Mouse (Mus musculus): Measurements from ENCODE around the gene Rpap3. TPM values are rescaled to one million over a fixed set of nuclear protein-coding genes. Genes with fewer than 3 reads are reported as not detected.

Gene Rpap3
- polyA plus RNA-seq, 1 experiment from 2014 or later, result 24.0 TPM

DNA sequence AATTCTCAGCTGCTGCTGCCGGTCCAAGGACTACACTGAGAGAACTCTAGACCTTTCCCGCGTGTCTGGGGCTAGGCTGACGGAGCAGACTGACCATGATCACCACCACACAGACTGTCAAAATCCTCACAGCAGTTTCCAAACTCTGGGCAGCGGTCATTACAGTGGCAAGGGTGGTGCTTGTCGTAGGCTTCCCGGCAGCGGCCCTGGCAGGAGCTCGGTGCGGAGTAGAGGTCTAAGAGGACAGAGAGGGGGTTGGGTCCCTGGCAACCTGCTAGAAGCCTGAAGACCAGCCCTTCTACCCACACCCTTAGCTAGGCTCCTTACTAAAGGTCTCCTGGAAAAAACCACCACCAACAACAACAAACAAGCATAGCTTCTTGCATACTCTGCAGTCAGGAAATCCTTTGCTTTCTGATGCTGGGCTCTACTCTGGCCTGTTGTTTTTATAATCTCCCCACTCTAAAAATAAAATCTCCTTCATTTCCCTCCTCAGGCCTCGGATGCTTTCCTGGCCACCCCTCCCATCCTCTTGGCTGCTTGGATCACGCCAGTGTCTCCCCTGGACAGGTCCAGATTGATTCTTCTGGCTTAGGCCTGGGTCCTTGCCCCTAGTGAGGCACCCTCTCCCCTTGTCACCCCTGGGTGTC, 14.5 kb upstream of the Rpap3 start:
- no peaks in the 10 kb centered on the region for H3K9me3 ChIP-seq (replicated peaks)
- H3K4me3 ChIP-seq (replicated peaks), result no peak overlapping the region
- WGBS, result 80% methylated on average over 12 of the region's 12 CpGs
- H3K27ac ChIP-seq (replicated peaks), result no peak overlapping the region; the same call in 1 of the 2 replicates
- no peaks in the 10 kb centered on the region for H3K27me3 ChIP-seq
- no peak overlapping the region for H3K4me2 ChIP-seq (replicated peaks)
- no peaks in the 10 kb centered on the region for H3K36me3 ChIP-seq
- peaks cover 23% of the 10 kb centered on the region for H3K4me1 ChIP-seq
- ATAC-seq (ENCODE audit: insufficient number of reproducible peaks, low FRiP score, low TSS enrichment, low read depth), result no peak
- H3K9ac ChIP-seq, result no peak overlapping the region

GRCm38 (mm10) chr15:97719494-97719893, 13.9 kb upstream of the Rpap3 start:
- no peaks in the 10 kb centered on the region for H3K9me3 ChIP-seq (replicated peaks)
- no peak overlapping the region for H3K4me2 ChIP-seq (replicated peaks)
- no peaks in the 10 kb centered on the region for H3K36me3 ChIP-seq
- H3K4me3 ChIP-seq (replicated peaks), result no peak overlapping the region
- H3K4me1 ChIP-seq, result peaks cover 20% of the 10 kb centered on the region
- WGBS, result 89% methylated on average over 12 of the region's 12 CpGs
- no peak overlapping the region for H3K27ac ChIP-seq (replicated peaks)
- no peak overlapping the region for H3K9ac ChIP-seq
- ATAC-seq (ENCODE audit: insufficient number of reproducible peaks, low FRiP score, low TSS enrichment, low read depth), result no peak
- H3K27me3 ChIP-seq, result no peaks in the 10 kb centered on the region

- Histone ChIP-seq H3K27me3 (no peaks in the 10 kb centered on the region), H3K4me2 (replicated peaks) (no peak overlapping the region), H3K36me3 (no peaks in the 10 kb centered on the region), H3K9me3 (replicated peaks) (no peaks in the 10 kb centered on the region), H3K4me1 (peaks cover 20% of the 10 kb centered on the region), H3K4me3 (replicated peaks) (no peak overlapping the region), H3K27ac (replicated peaks) (no peak overlapping the region), H3K9ac (no peak overlapping the region)
- WGBS, result 89% methylated on average over 8 of the region's 8 CpGs
- ATAC-seq (ENCODE audit: insufficient number of reproducible peaks, low FRiP score, low TSS enrichment, low read depth), result no peak
Measured at GRCm38 (mm10) chr15:97718535-97719155, 13.0 kb upstream of the Rpap3 start.

DNA sequence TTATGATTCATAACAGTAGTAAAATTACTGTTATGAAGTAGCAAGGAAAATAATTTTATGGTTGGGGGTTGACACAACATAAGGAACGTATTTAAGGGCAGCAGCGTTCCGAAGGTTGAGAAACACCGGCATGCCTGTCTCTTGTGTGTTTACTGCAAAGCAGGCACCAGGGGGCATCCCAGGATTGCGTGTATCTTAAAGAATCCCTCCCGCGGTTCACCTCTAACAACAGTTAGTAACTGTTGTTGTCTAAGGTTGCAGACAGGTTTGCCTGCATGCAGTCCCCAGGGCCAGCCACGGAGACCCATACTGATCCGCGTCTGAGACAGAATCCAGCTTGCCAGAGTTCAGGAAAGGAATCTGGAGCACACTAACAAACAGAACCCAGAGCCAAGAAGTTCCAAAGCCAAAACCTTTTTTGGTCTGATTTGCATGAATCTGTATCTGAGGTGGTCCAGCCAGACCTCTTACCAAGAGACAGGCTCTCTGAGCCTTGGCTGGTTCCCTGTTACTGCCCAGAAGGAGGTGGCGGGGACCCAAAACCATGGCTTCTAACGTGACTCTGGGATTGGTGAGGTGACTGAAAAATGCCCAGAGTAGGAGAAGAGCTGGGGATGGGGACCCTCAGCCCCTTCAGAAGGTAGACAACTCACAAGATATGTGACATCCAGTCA, 12.4 kb upstream of the Rpap3 start:
- Histone ChIP-seq H3K4me3 (replicated peaks) (no peak overlapping the region), H3K4me2 (replicated peaks) (no peak overlapping the region), H3K36me3 (no peaks in the 10 kb centered on the region), H3K27me3 (no peaks in the 10 kb centered on the region), H3K9ac (no peak overlapping the region), H3K9me3 (replicated peaks) (no peaks in the 10 kb centered on the region), H3K4me1 (peaks cover 20% of the 10 kb centered on the region), H3K27ac (replicated peaks) (no peak overlapping the region)
- ATAC-seq (ENCODE audit: insufficient number of reproducible peaks, low FRiP score, low TSS enrichment, low read depth), result peak; percentile 54; the same call in 1 of the 2 replicates
- 16% methylated on average over 12 of the region's 12 CpGs for WGBS

DNA sequence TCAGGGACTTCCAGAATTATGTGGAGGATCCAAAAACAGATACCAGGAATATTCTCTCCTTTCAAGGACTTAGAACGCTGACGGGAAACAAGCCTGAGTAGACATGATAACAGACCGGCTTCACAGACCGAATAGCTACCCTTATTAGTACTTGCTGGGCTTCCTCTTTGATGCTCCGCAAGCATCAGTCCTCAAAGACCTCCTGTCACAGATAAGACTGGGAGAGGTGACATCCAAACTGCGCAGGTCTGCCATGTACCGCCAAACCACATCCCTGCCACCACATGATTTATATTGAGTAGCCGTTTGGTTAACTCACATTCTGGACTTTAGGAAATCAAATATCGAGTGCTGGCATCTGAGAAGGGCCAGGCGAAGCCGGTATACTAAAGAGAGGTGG, 11.2 kb upstream of the Rpap3 start:
- 87% methylated on average over 11 of the region's 11 CpGs for WGBS

DNA sequence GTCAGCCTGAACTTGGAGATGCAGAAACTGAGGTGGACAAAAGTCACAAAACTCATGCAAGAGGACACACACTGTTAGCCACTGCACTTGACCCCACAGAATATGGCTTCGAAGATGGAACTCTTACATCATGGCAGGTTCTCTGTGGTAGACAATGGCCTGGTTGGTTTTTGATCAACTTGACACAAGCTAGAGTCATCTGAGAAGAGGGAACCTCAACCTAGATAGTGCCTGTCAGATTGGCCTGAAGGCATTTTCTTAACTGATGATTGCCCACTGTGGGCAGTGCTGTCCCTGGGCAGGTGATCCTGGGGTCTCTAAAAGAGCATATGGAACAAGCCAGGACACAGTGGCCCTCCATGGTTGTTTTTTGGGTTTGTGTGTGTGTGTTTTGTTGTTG, 10.1 kb upstream of the Rpap3 start:
- H3K27me3 ChIP-seq, result no peaks in the 10 kb centered on the region
- no peak overlapping the region for H3K9ac ChIP-seq
- H3K9me3 ChIP-seq (replicated peaks), result no peaks in the 10 kb centered on the region
- peaks cover 9% of the 10 kb centered on the region for H3K4me1 ChIP-seq
- ATAC-seq (ENCODE audit: insufficient number of reproducible peaks, low FRiP score, low TSS enrichment, low read depth), result no peak
- H3K4me2 ChIP-seq (replicated peaks), result no peak overlapping the region
- H3K36me3 ChIP-seq, result no peaks in the 10 kb centered on the region
- no peak overlapping the region for H3K4me3 ChIP-seq (replicated peaks)
- WGBS, result 88% methylated on average over 1 of the region's 1 CpGs
- no peak overlapping the region for H3K27ac ChIP-seq (replicated peaks)

More for the DNA sequence above, 11.2 kb upstream of the Rpap3 start:
- H3K9ac ChIP-seq, result no peak overlapping the region
- H3K36me3 ChIP-seq, result no peaks in the 10 kb centered on the region
- no peaks in the 10 kb centered on the region for H3K9me3 ChIP-seq (replicated peaks)
- peaks cover 17% of the 10 kb centered on the region for H3K4me1 ChIP-seq
- H3K4me3 ChIP-seq (replicated peaks), result no peak overlapping the region
- ATAC-seq (ENCODE audit: insufficient number of reproducible peaks, low FRiP score, low TSS enrichment, low read depth), result no peak
- no peak overlapping the region for H3K27ac ChIP-seq (replicated peaks)
- no peak overlapping the region for H3K4me2 ChIP-seq (replicated peaks)
- H3K27me3 ChIP-seq, result no peaks in the 10 kb centered on the region

- Histone ChIP-seq H3K27me3 (no peaks in the 10 kb centered on the region), H3K4me1 (peaks cover 5% of the 10 kb centered on the region), H3K9ac (no peak overlapping the region), H3K27ac (replicated peaks) (no peak overlapping the region), H3K36me3 (no peaks in the 10 kb centered on the region), H3K9me3 (replicated peaks) (no peaks in the 10 kb centered on the region), H3K4me3 (replicated peaks) (no peak overlapping the region), H3K4me2 (replicated peaks) (no peak overlapping the region)
- no peak for ATAC-seq (ENCODE audit: insufficient number of reproducible peaks, low FRiP score, low TSS enrichment, low read depth)
- WGBS, result 86% methylated on average over 8 of the region's 8 CpGs
Measured at GRCm38 (mm10) chr15:97715083-97715482, 9.5 kb upstream of the Rpap3 start.

GRCm38 (mm10) chr15:97712546-97712945, 6.9 kb upstream of the Rpap3 start:
- H3K27me3 ChIP-seq, result no peaks in the 10 kb centered on the region
- ATAC-seq (ENCODE audit: insufficient number of reproducible peaks, low FRiP score, low TSS enrichment, low read depth), result no peak
- H3K4me2 ChIP-seq (replicated peaks), result no peak overlapping the region
- H3K36me3 ChIP-seq, result no peaks in the 10 kb centered on the region
- 63% methylated on average over 6 of the region's 6 CpGs for WGBS
- H3K4me3 ChIP-seq (replicated peaks), result no peak overlapping the region
- no peak overlapping the region for H3K27ac ChIP-seq (replicated peaks)
- no peak overlapping the region for H3K9ac ChIP-seq
- H3K4me1 ChIP-seq, result no peaks in the 10 kb centered on the region
- no peaks in the 10 kb centered on the region for H3K9me3 ChIP-seq (replicated peaks)

DNA sequence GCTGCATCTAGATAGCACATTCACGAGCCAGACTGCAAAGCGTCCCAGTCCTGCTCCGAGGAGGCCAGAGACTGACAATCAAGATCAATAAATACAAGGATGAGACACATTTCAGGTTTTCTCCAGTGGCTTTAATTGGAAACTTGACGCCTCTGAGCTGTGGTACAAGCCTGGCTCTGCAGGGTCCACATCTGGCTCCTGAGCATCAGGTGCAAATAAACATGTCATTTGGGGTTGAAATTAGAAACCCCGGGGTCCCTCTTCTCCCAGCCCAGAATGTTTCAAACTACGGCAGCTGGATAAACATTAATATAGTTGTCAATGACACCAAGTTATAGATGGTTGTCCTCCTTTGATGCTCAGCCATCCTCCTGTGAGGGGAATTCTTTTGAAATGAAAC, 5.3 kb upstream of the Rpap3 start:
- ATAC-seq (ENCODE audit: insufficient number of reproducible peaks, low FRiP score, low TSS enrichment, low read depth), result no peak
- Histone ChIP-seq H3K27me3 (no peaks in the 10 kb centered on the region), H3K9me3 (replicated peaks) (no peaks in the 10 kb centered on the region), H3K4me2 (replicated peaks) (no peak overlapping the region), H3K4me1 (peaks cover 5% of the 10 kb centered on the region; the same call in 1 of the 2 replicates), H3K27ac (replicated peaks) (no peak overlapping the region), H3K36me3 (no peaks in the 10 kb centered on the region), H3K9ac (no peak overlapping the region), H3K4me3 (replicated peaks) (no peak overlapping the region)
- 40% methylated on average over 6 of the region's 6 CpGs for WGBS

- ATAC-seq (ENCODE audit: insufficient number of reproducible peaks, low FRiP score, low TSS enrichment, low read depth), result no peak
- 90% methylated on average over 10 of the region's 10 CpGs for WGBS
- no peak overlapping the region for H3K9ac ChIP-seq
- no peak overlapping the region for H3K4me3 ChIP-seq (replicated peaks)
- no peak overlapping the region for H3K27ac ChIP-seq (replicated peaks)
- no peak overlapping the region for H3K4me2 ChIP-seq (replicated peaks)
- no peaks in the 10 kb centered on the region for H3K4me1 ChIP-seq
- peaks cover 82% of the 10 kb centered on the region for H3K36me3 ChIP-seq
- no peaks in the 10 kb centered on the region for H3K27me3 ChIP-seq
- no peaks in the 10 kb centered on the region for H3K9me3 ChIP-seq (replicated peaks)
Measured at GRCm38 (mm10) chr15:97696616-97697015, 9.0 kb downstream of the Rpap3 start.

DNA sequence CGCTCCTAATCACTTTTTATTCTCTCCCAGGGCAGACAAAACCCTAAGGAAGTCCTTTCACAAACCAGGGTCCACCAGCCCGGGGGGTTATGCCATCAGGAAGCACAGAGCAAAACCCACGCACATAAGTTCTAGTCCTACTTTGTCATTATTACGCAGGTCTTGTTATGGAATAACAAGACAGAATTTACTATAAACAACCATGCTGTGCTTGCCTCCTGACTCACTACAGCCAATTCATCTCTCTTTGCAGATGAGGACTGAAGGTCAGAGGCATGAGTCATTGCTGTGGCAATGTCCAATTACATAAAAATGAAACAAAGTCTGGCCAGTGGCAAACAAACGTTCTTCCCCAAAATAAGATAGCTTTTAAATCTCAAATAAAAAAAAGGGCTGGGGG, 12.2 kb downstream of the Rpap3 start:
- Histone ChIP-seq H3K27me3 (no peaks in the 10 kb centered on the region), H3K27ac (replicated peaks) (no peak overlapping the region), H3K4me2 (replicated peaks) (no peak overlapping the region), H3K36me3 (peaks cover 77% of the 10 kb centered on the region), H3K9ac (no peak overlapping the region), H3K4me3 (replicated peaks) (no peak overlapping the region), H3K9me3 (replicated peaks) (no peaks in the 10 kb centered on the region), H3K4me1 (no peaks in the 10 kb centered on the region)
- ATAC-seq (ENCODE audit: insufficient number of reproducible peaks, low FRiP score, low TSS enrichment, low read depth), result no peak
- WGBS, result 95% methylated on average over 5 of the region's 5 CpGs

Data from embryonic facial prominence, embryonic 15.5 days (tissue).